Mouse (Mus musculus) MEL (cell line): ENCODE measurements around the gene Ap2b1.

Experiments
- BHLHE40 ChIP-seq: IDR thresholded peaks from 2 replicates; pipeline ENCODE4 v1.6.1; 2012; ENCODE audit warnings: low read depth, mild to moderate bottlenecking, inconsistent platforms, low read length, improper control_type of control experiment, borderline replicate concordance
- CHD1 ChIP-seq: IDR thresholded peaks from 2 replicates; pipeline ENCODE4 v1.6.1; 2012; ENCODE audit warnings: low read depth, mild to moderate bottlenecking, inconsistent platforms, low read length, improper control_type of control experiment
- CTCF ChIP-seq, 3 experiments: IDR thresholded peaks in 2 of 3; conservative IDR thresholded peaks in 1 of 3; 2 replicates each; pipeline ENCODE4 v1.5.1; 2011 to 2012; ENCODE audit warnings: low read length in 3 of 3, low read depth in 2 of 3, mild to moderate bottlenecking in 2 of 3, improper control_type of control experiment in 1 of 3, inconsistent platforms in 1 of 3, mixed read lengths in 1 of 3, moderate library complexity in 1 of 3; ENCODE audit not compliant: control insufficient read depth in 1 of 3, insufficient read depth in 1 of 3, poor library complexity in 1 of 3, severe bottlenecking in 1 of 3
- E2F4 ChIP-seq: IDR thresholded peaks from 2 replicates; pipeline ENCODE4 v1.6.1; 2011; ENCODE audit warnings: low read depth, low read length, improper control_type of control experiment, borderline replicate concordance
- GABPA ChIP-seq: IDR thresholded peaks from 2 replicates; pipeline ENCODE4 v1.6.1; 2012; ENCODE audit warnings: low read depth, mild to moderate bottlenecking, inconsistent platforms, low read length, improper control_type of control experiment, moderate library complexity
- GATA1 ChIP-seq: IDR thresholded peaks from 2 replicates; pipeline ENCODE4 v1.6.1; 2011; ENCODE audit warnings: low read depth, low read length, improper control_type of control experiment
- HCFC1 ChIP-seq: IDR thresholded peaks from 2 replicates; pipeline ENCODE4 v1.6.1; 2012; ENCODE audit warnings: low read depth, mild to moderate bottlenecking, inconsistent platforms, low read length, improper control_type of control experiment, moderate library complexity
- MAZ ChIP-seq: IDR thresholded peaks from 2 replicates; pipeline ENCODE4 v1.6.1; 2012; ENCODE audit warnings: low read depth, mild to moderate bottlenecking, inconsistent platforms, low read length, improper control_type of control experiment
- MYC ChIP-seq: IDR thresholded peaks from 2 replicates; pipeline ENCODE4 v1.6.1; 2011; ENCODE audit warnings: low read depth, mild to moderate bottlenecking, low read length, improper control_type of control experiment, moderate library complexity
- NRF1 ChIP-seq: IDR thresholded peaks from 2 replicates; pipeline ENCODE4 v1.6.1; 2014; ENCODE audit warnings: low read depth, mild to moderate bottlenecking, inconsistent platforms, low read length, improper control_type of control experiment, moderate library complexity; ENCODE audit not compliant: poor library complexity, insufficient read depth, severe bottlenecking
- POLR2A ChIP-seq, 2 experiments: IDR thresholded peaks; 2 replicates each; pipeline ENCODE4 v1.6.1; 2011 to 2012; ENCODE audit warnings: low read length in 2 of 2, mild to moderate bottlenecking in 2 of 2, control low read depth in 1 of 2, improper control_type of control experiment in 1 of 2, low read depth in 1 of 2, moderate library complexity in 1 of 2; ENCODE audit not compliant: control insufficient read depth in 1 of 2, insufficient read depth in 1 of 2, poor library complexity in 1 of 2
- RAD21 ChIP-seq: IDR thresholded peaks from 2 replicates; pipeline ENCODE4 v1.6.1; 2011; ENCODE audit warnings: mild to moderate bottlenecking, low read depth, low read length, improper control_type of control experiment
- TAL1 ChIP-seq: IDR thresholded peaks from 2 replicates; pipeline ENCODE4 v1.6.1; 2012; ENCODE audit warnings: mild to moderate bottlenecking, inconsistent platforms, low read length, moderate library complexity, mixed read lengths
- TBP ChIP-seq: IDR thresholded peaks from 2 replicates; pipeline ENCODE4 v1.8.0; 2011; ENCODE audit warnings: low read depth, low read length, improper control_type of control experiment

- TF ChIP-seq HCFC1, result no peak
- TF ChIP-seq E2F4, result no peak; the same call in 1 of the 2 replicates
- TF ChIP-seq CTCF (IDR thresholded peaks at IDR 0.05 in 2 of 3, conservative IDR thresholded peaks at IDR 0.05 in 1 of 3; ENCODE audit: control insufficient read depth in 1 of 3, insufficient read depth in 1 of 3, low read depth in 2 of 3, low read length in 3 of 3, poor library complexity in 1 of 3, severe bottlenecking in 1 of 3), result no peak
- TF ChIP-seq TBP, result no peak; the same call in 1 of the 2 replicates
- no peak for TF ChIP-seq NRF1
- TF ChIP-seq TAL1, result no peak
- TF ChIP-seq GATA1, result no peak
- TF ChIP-seq POLR2A (IDR thresholded peaks at IDR 0.05; ENCODE audit: control insufficient read depth in 1 of 2, insufficient read depth in 1 of 2, low read depth in 1 of 2, low read length in 2 of 2, poor library complexity in 1 of 2), result peak in 1 of 2 experiments; percentile 38; a peak in 1 of 4 replicates
- peak; percentile 93 for TF ChIP-seq MYC
- TF ChIP-seq MAZ, result no peak
- no peak for TF ChIP-seq RAD21
- no peak for TF ChIP-seq CHD1
- TF ChIP-seq GABPA, result no peak
- no peak for TF ChIP-seq BHLHE40
Observed at GRCm38 (mm10) chr11:83426964-83427363, 128.1 kb downstream of the Ap2b1 start.
